Mouse (Mus musculus) heart, adult 2 months (tissue): ENCODE results near the gene Sash1. TPM values are rescaled to one million over a fixed set of nuclear protein-coding genes. Genes with fewer than 3 reads are reported as not detected.

Source experiments
- DNase-seq, 2 experiments: peaks; one replicate each; pipeline ENCODE4 v3.0.0; 2021
- H3K27ac ChIP-seq: fragments of 200-600 bp; 2 replicates; pipeline ENCODE4 v1.8.1; 2022
- H3K27me3 ChIP-seq: fragments of 200-500 bp; 2 replicates; pipeline ENCODE4 v1.6.1; 2012; ENCODE audit warnings: mild to moderate bottlenecking, low read length, inconsistent platforms, mixed read lengths; ENCODE audit not compliant: control insufficient read depth, insufficient read depth
- H3K36me3 ChIP-seq: fragments of 200-500 bp; 2 replicates; pipeline ENCODE4 v1.6.1; 2012; ENCODE audit warnings: low read length, inconsistent platforms; ENCODE audit not compliant: control insufficient read depth, insufficient read depth
- H3K4me1 ChIP-seq: fragments of 200-500 bp; 2 replicates; pipeline ENCODE4 v1.6.1; 2011; ENCODE audit warnings: low read length; ENCODE audit not compliant: control insufficient read depth, insufficient read depth
- H3K4me3 ChIP-seq: fragments of 200-600 bp; 2 replicates; pipeline ENCODE4 v1.8.1; 2022
- H3K79me2 ChIP-seq: fragments of 200-500 bp; replicated peaks from 2 replicates; pipeline ENCODE4 v1.6.1; 2012; ENCODE audit warnings: mild to moderate bottlenecking, inconsistent platforms, low read length, moderate library complexity, mixed read lengths; ENCODE audit not compliant: control insufficient read depth, insufficient read depth
- H3K9ac ChIP-seq: fragments of 200-500 bp; 2 replicates; pipeline ENCODE4 v1.6.1; 2012; ENCODE audit warnings: low read depth, mild to moderate bottlenecking, control low read depth, inconsistent platforms, low read length, mixed read lengths
- CTCF ChIP-seq: fragments of 200-600 bp; IDR thresholded peaks from 2 replicates; pipeline ENCODE4 v1.8.1; 2022; ENCODE audit warnings: antibody characterized with exemption, mild to moderate bottlenecking, moderate library complexity
- EP300 ChIP-seq: fragments of 200-500 bp; IDR thresholded peaks from 2 replicates; pipeline ENCODE4 v1.6.1; 2011; ENCODE audit warnings: low read depth, low read length, control low read depth; ENCODE audit not compliant: insufficient read depth
- POLR2A ChIP-seq: fragments of 200-500 bp; IDR thresholded peaks from 2 replicates; pipeline ENCODE4 v1.6.1; 2011; ENCODE audit warnings: mild to moderate bottlenecking, low read depth, low read length, control low read depth; ENCODE audit not compliant: insufficient read depth
- WGBS: fragments of 180-500 bp; shearing (Covaris S2); methylation state at CpG from one replicate; pipeline ENCODE4 v1.1.7; 2018; 5-methylcytosine and 5-hydroxymethylcytosine counted together
- intact Hi-C: fragments of 180-260 bp; cut with DNase I; formaldehyde crosslinking; loops from one replicate; pipeline ENCODE4 v1.15.1; 2025
- polyA plus RNA-seq: library from polyadenylated mRNA; depleted of rRNA; stranded (reverse); fragments of >200 nt; gene quantifications from 2 replicates; pipeline ENCODE4 v1.2.3, GENCODE M21; 2012
- total RNA-seq, 2 experiments: library from RNA; stranded (reverse); gene quantifications; 2 replicates each; pipeline ENCODE4 v1.2.3; 2021

Sash1 gene
- total and polyA plus RNA-seq, 3 experiments: 10.0 to 32.8 (median 22.1) TPM

- no peaks in the 10 kb centered on the region for H3K36me3 ChIP-seq
- no peaks in the 10 kb centered on the region for H3K4me1 ChIP-seq
- no peak for TF ChIP-seq CTCF
- no peak for TF ChIP-seq EP300
- no peak for TF ChIP-seq POLR2A
- no peak overlapping the region for H3K9ac ChIP-seq
- intact Hi-C loops: no loop called here
- no peak for DNase-seq
- no peaks in the 10 kb centered on the region for H3K27me3 ChIP-seq
- no peaks in the 10 kb centered on the region for H3K79me2 ChIP-seq
- H3K4me3 ChIP-seq: no peak overlapping the region
- 84% methylated on average over 7 of the region's 7 CpGs for WGBS
- H3K27ac ChIP-seq: no peak overlapping the region
These were observed 191.8 kb downstream of the Sash1 start for GRCm38 (mm10) chr10:8693996-8694500.

- no peaks in the 10 kb centered on the region for H3K79me2 ChIP-seq
- H3K9ac ChIP-seq: no peak overlapping the region
- no peaks in the 10 kb centered on the region for H3K36me3 ChIP-seq
- WGBS: 82% methylated on average over 4 of the region's 4 CpGs
- no peak overlapping the region for H3K4me3 ChIP-seq
- no peaks in the 10 kb centered on the region for H3K27me3 ChIP-seq
- no peak for DNase-seq
- no peaks in the 10 kb centered on the region for H3K4me1 ChIP-seq
- TF ChIP-seq CTCF: no peak
- no peak for TF ChIP-seq EP300
- no peak for TF ChIP-seq POLR2A
- intact Hi-C loops: no loop called here
- H3K27ac ChIP-seq: no peak overlapping the region
These were observed 192.3 kb downstream of the Sash1 start for GRCm38 (mm10) chr10:8693561-8693960.

DNA sequence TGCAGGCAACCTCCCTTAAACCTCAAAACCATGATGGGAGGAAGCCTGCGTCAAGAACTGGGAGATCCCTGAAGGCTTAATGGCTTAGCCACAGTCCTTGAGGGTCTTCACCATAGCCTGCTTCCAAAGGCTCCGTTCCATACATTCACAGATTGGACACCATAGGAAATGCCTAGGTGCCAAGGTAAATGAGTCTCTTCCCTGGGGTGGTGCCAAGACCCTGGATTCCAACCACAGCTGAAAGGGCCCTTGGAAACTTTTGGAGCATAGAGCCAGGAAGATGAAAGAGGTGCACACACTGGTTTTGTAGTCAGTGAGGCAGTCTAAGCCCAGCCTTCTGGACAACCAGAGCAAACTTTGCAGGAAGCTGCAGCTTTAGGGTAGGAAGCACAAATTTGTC is 193.3 kb downstream of the Sash1 start:
- WGBS: 83% methylated on average over 2 of the region's 2 CpGs
- Histone ChIP-seq H3K27me3 (no peaks in the 10 kb centered on the region), H3K36me3 (no peaks in the 10 kb centered on the region), H3K4me3 (no peak overlapping the region), H3K4me1 (no peaks in the 10 kb centered on the region), H3K79me2 (no peaks in the 10 kb centered on the region), H3K9ac (no peak overlapping the region), H3K27ac (no peak overlapping the region)
- no peak for DNase-seq
- no peak for TF ChIP-seq CTCF
- TF ChIP-seq EP300: no peak
- TF ChIP-seq POLR2A: no peak
- intact Hi-C loops: no loop called here

- Histone ChIP-seq H3K36me3 (no peaks in the 10 kb centered on the region), H3K4me3 (no peak overlapping the region), H3K79me2 (no peaks in the 10 kb centered on the region), H3K27ac (no peak overlapping the region), H3K27me3 (no peaks in the 10 kb centered on the region), H3K4me1 (no peaks in the 10 kb centered on the region), H3K9ac (no peak overlapping the region)
- intact Hi-C loops: loop anchor here (10.0 kb wide), 1 partner anchor 361 kb away; no protein-coding TSS in a partner anchor
- 88% methylated on average over 1 of the region's 1 CpGs for WGBS
- no peak for DNase-seq
- TF ChIP-seq CTCF (peak; percentile 23), EP300 (no peak)
These were observed 199.7 kb downstream of the Sash1 start for GRCm38 (mm10) chr10:8686219-8686618.

- Histone ChIP-seq H3K4me3 (no peak overlapping the region), H3K9ac (no peak overlapping the region), H3K4me1 (no peaks in the 10 kb centered on the region), H3K36me3 (no peaks in the 10 kb centered on the region), H3K27me3 (no peaks in the 10 kb centered on the region), H3K27ac (no peak overlapping the region), H3K79me2 (no peaks in the 10 kb centered on the region)
- WGBS: 79% methylated on average over 7 of the region's 7 CpGs
- no peak for TF ChIP-seq EP300
- TF ChIP-seq POLR2A: no peak
- TF ChIP-seq CTCF: no peak
- DNase-seq: no peak
- intact Hi-C loops: loop anchor here (10.0 kb wide), 1 partner anchor 360 kb away; no protein-coding TSS in a partner anchor
These were observed 200.6 kb downstream of the Sash1 start for GRCm38 (mm10) chr10:8685269-8685668.

DNA sequence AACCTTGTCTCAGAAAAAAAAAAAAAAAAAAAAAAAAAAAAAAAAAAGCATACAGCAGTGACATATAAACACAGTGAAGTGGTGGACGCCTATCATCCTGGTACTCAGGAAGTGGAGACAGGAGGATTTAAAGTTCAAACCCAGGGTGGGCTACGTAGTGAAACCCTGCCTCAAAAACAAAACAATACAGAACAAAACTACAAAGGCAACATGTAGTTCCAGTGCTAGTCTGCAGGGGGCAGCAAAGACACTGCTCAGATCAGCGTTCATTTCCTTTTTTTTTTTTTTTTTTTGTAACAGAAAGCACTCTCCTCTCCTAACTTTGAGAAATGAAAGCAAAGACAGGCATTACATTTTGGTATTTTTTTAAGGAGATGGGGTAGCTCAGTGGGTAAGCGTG is 203.0 kb downstream of the Sash1 start:
- intact Hi-C loops: loop anchor here (10.0 kb wide), 1 partner anchor 358 kb away; no protein-coding TSS in a partner anchor
- Histone ChIP-seq H3K4me1 (no peaks in the 10 kb centered on the region), H3K9ac (no peak overlapping the region), H3K79me2 (no peaks in the 10 kb centered on the region), H3K27me3 (no peaks in the 10 kb centered on the region), H3K27ac (no peak overlapping the region), H3K36me3 (no peaks in the 10 kb centered on the region), H3K4me3 (no peak overlapping the region)
- TF ChIP-seq POLR2A (no peak), CTCF (peak; percentile 82), EP300 (no peak)
- WGBS: 6% methylated on average over 4 of the region's 4 CpGs
- peak; percentile 16 to 58 for DNase-seq
